Mouse (Mus musculus) MEL (cell line): Measurements from ENCODE around the gene Cyb5b. TPM values are rescaled to one million over a fixed set of nuclear protein-coding genes. Genes with fewer than 3 reads are reported as not detected.

ENCODE experiments used
- DNase-seq: peaks from one replicate; pipeline ENCODE4 v3.0.0; 2011; ENCODE audit warnings: low read depth, low spot score
- H3K27ac ChIP-seq: 2 replicates; pipeline ENCODE4 v1.5.1; 2012; ENCODE audit warnings: low read depth, mild to moderate bottlenecking, control low read depth, low read length, moderate library complexity; ENCODE audit not compliant: control insufficient read depth
- H3K27me3 ChIP-seq, 2 experiments: fragments of 150-350 bp in 1 of 2; sonication (generic) in 1 of 2; 2 replicates each; pipeline ENCODE4 v1.6.1; 2012; ENCODE audit warnings: low read length in 2 of 2, mild to moderate bottlenecking in 2 of 2, improper control_type of control experiment in 1 of 2, moderate library complexity in 1 of 2; ENCODE audit not compliant: insufficient read depth in 2 of 2, control insufficient read depth in 1 of 2
- H3K36me3 ChIP-seq, 2 experiments: 2 replicates each; pipeline ENCODE4 v1.6.1; 2012 to 2014; ENCODE audit warnings: low read length in 2 of 2, improper control_type of control experiment in 1 of 2, inconsistent platforms in 1 of 2, mild to moderate bottlenecking in 1 of 2; ENCODE audit not compliant: insufficient read depth in 2 of 2, control insufficient read depth in 1 of 2
- H3K4me1 ChIP-seq, 2 experiments: fragments of 150-350 bp in 1 of 2; sonication (generic) in 1 of 2; 2 replicates each; pipeline ENCODE4 v1.6.1; 2012; ENCODE audit warnings: low read length in 2 of 2, improper control_type of control experiment in 1 of 2, mild to moderate bottlenecking in 1 of 2; ENCODE audit not compliant: insufficient read depth in 2 of 2, control insufficient read depth in 1 of 2
- H3K4me3 ChIP-seq, 2 experiments: fragments of 150-350 bp in 1 of 2; sonication (generic) in 1 of 2; 2 replicates each; pipeline ENCODE4 v1.5.1; 2012; ENCODE audit warnings: low read depth in 2 of 2, low read length in 2 of 2, mild to moderate bottlenecking in 2 of 2, moderate library complexity in 2 of 2, control low read depth in 1 of 2, improper control_type of control experiment in 1 of 2; ENCODE audit not compliant: control insufficient read depth in 1 of 2, insufficient read depth in 1 of 2
- H3K79me2 ChIP-seq: 2 replicates; pipeline ENCODE4 v1.6.1; 2012; ENCODE audit warnings: mild to moderate bottlenecking, low read length, moderate library complexity; ENCODE audit not compliant: control insufficient read depth, poor library complexity, insufficient read depth
- H3K9ac ChIP-seq: 2 replicates; pipeline ENCODE4 v1.6.1; 2012; ENCODE audit warnings: low read depth, mild to moderate bottlenecking, control low read depth, low read length, moderate library complexity; ENCODE audit not compliant: control insufficient read depth, poor library complexity, severe bottlenecking
- H3K9me3 ChIP-seq: fragments of 150-350 bp; sonication (generic); replicated peaks from 2 replicates; pipeline ENCODE4 v1.6.1; 2012; ENCODE audit warnings: mild to moderate bottlenecking, low read length, improper control_type of control experiment, moderate library complexity; ENCODE audit not compliant: insufficient read depth
- BHLHE40 ChIP-seq: IDR thresholded peaks from 2 replicates; pipeline ENCODE4 v1.6.1; 2012; ENCODE audit warnings: low read depth, mild to moderate bottlenecking, inconsistent platforms, low read length, improper control_type of control experiment, borderline replicate concordance
- CHD1 ChIP-seq: IDR thresholded peaks from 2 replicates; pipeline ENCODE4 v1.6.1; 2012; ENCODE audit warnings: low read depth, mild to moderate bottlenecking, inconsistent platforms, low read length, improper control_type of control experiment
- CHD2 ChIP-seq: IDR thresholded peaks from 2 replicates; pipeline ENCODE4 v1.6.1; 2011; ENCODE audit warnings: low read length, improper control_type of control experiment
- CTCF ChIP-seq, 3 experiments: IDR thresholded peaks in 2 of 3; conservative IDR thresholded peaks in 1 of 3; 2 replicates each; pipeline ENCODE4 v1.5.1; 2011 to 2012; ENCODE audit warnings: low read length in 3 of 3, low read depth in 2 of 3, mild to moderate bottlenecking in 2 of 3, improper control_type of control experiment in 1 of 3, inconsistent platforms in 1 of 3, mixed read lengths in 1 of 3, moderate library complexity in 1 of 3; ENCODE audit not compliant: control insufficient read depth in 1 of 3, insufficient read depth in 1 of 3, poor library complexity in 1 of 3, severe bottlenecking in 1 of 3
- E2F4 ChIP-seq: IDR thresholded peaks from 2 replicates; pipeline ENCODE4 v1.6.1; 2011; ENCODE audit warnings: low read depth, low read length, improper control_type of control experiment, borderline replicate concordance
- EP300 ChIP-seq, 2 experiments: IDR thresholded peaks; 2 replicates each; pipeline ENCODE4 v1.6.1; 2011; ENCODE audit warnings: improper control_type of control experiment in 2 of 2, low read length in 2 of 2, low read depth in 1 of 2, mild to moderate bottlenecking in 1 of 2
- GABPA ChIP-seq: IDR thresholded peaks from 2 replicates; pipeline ENCODE4 v1.6.1; 2012; ENCODE audit warnings: low read depth, mild to moderate bottlenecking, inconsistent platforms, low read length, improper control_type of control experiment, moderate library complexity
- GATA1 ChIP-seq: IDR thresholded peaks from 2 replicates; pipeline ENCODE4 v1.6.1; 2011; ENCODE audit warnings: low read depth, low read length, improper control_type of control experiment
- HCFC1 ChIP-seq: IDR thresholded peaks from 2 replicates; pipeline ENCODE4 v1.6.1; 2012; ENCODE audit warnings: low read depth, mild to moderate bottlenecking, inconsistent platforms, low read length, improper control_type of control experiment, moderate library complexity
- MAFK ChIP-seq: IDR thresholded peaks from 2 replicates; pipeline ENCODE4 v1.6.1; 2011; ENCODE audit warnings: low read depth, mild to moderate bottlenecking, low read length, improper control_type of control experiment, borderline replicate concordance
- MEF2A ChIP-seq: IDR thresholded peaks from 2 replicates; pipeline ENCODE4 v1.6.1; 2014; ENCODE audit warnings: low read depth, mild to moderate bottlenecking, inconsistent platforms, low read length, improper control_type of control experiment; ENCODE audit not compliant: poor library complexity, insufficient replicate concordance, severe bottlenecking; ENCODE audit errors: extremely low read depth
- MXI1 ChIP-seq: IDR thresholded peaks from 2 replicates; pipeline ENCODE4 v1.6.1; 2011; ENCODE audit warnings: mild to moderate bottlenecking, low read depth, low read length, improper control_type of control experiment
- MYB ChIP-seq: IDR thresholded peaks from 2 replicates; pipeline ENCODE4 v1.6.1; 2011; ENCODE audit warnings: mild to moderate bottlenecking, low read depth, low read length, improper control_type of control experiment
- POLR2A ChIP-seq, 2 experiments: IDR thresholded peaks; 2 replicates each; pipeline ENCODE4 v1.6.1; 2011 to 2012; ENCODE audit warnings: low read length in 2 of 2, mild to moderate bottlenecking in 2 of 2, control low read depth in 1 of 2, improper control_type of control experiment in 1 of 2, low read depth in 1 of 2, moderate library complexity in 1 of 2; ENCODE audit not compliant: control insufficient read depth in 1 of 2, insufficient read depth in 1 of 2, poor library complexity in 1 of 2
- POLR2AphosphoS2 ChIP-seq: IDR thresholded peaks from 2 replicates; pipeline ENCODE4 v1.6.1; 2011; ENCODE audit warnings: low read length, improper control_type of control experiment
- RCOR1 ChIP-seq: IDR thresholded peaks from 2 replicates; pipeline ENCODE4 v1.6.1; 2012; ENCODE audit warnings: low read depth, mild to moderate bottlenecking, inconsistent platforms, low read length, improper control_type of control experiment
- SIN3A ChIP-seq: IDR thresholded peaks from 2 replicates; pipeline ENCODE4 v1.6.1; 2012; ENCODE audit warnings: low read length, improper control_type of control experiment, inconsistent platforms
- TCF12 ChIP-seq: IDR thresholded peaks from 2 replicates; pipeline ENCODE4 v1.6.1; 2014; ENCODE audit warnings: low read depth, mild to moderate bottlenecking, inconsistent platforms, low read length, improper control_type of control experiment, moderate library complexity
- ZC3H11A ChIP-seq: IDR thresholded peaks from 2 replicates; pipeline ENCODE4 v1.6.1; 2012; ENCODE audit warnings: low read depth, mild to moderate bottlenecking, inconsistent platforms, low read length, improper control_type of control experiment
- ZNF384 ChIP-seq: IDR thresholded peaks from 2 replicates; pipeline ENCODE4 v1.6.1; 2012; ENCODE audit warnings: low read depth, mild to moderate bottlenecking, inconsistent platforms, low read length, improper control_type of control experiment
- polyA plus RNA-seq, 2 experiments: library from polyadenylated mRNA; stranded (reverse) in 1 of 2; unstranded in 1 of 2; fragments of >175 nt in 1 of 2; fragments of >200 nt in 1 of 2; gene quantifications; 2 replicates each; pipeline versions ENCODE4 v1.2.1 to v1.2.4; 2012; ENCODE audit warnings: low replicate concordance in 2 of 2, low read depth in 1 of 2; ENCODE audit not compliant: insufficient read length in 2 of 2, insufficient read depth in 1 of 2, missing spikeins in 1 of 2
- total RNA-seq: library from RNA; depleted of rRNA; stranded (reverse); fragments of 300-350 nt; gene quantifications from 2 replicates; pipeline ENCODE4 v1.2.3, GENCODE M21; 2012

The Cyb5b gene
- total and polyA plus RNA-seq, 3 experiments, result 67.9 to 79.1 (median 69.4) TPM

GRCm38 (mm10) chr8:107114150-107115007, 36.1 kb upstream of the Cyb5b start (continued):
- TF ChIP-seq ZC3H11A (no peak), MAFK (no peak), BHLHE40 (no peak; the same call in 1 of the 2 replicates), GABPA (no peak), POLR2AphosphoS2 (no peak), EP300 (IDR thresholded peaks at IDR 0.05; ENCODE audit: low read depth in 1 of 2, low read length in 2 of 2) (no peak), RCOR1 (no peak), POLR2A (IDR thresholded peaks at IDR 0.05; ENCODE audit: control insufficient read depth in 1 of 2, insufficient read depth in 1 of 2, low read depth in 1 of 2, low read length in 2 of 2, poor library complexity in 1 of 2) (0 out of 4 replicates have a peak, but pooled peaks of 1 of the 2 experiments have one; percentile 28), GATA1 (peak; percentile 41; the same call in 1 of the 2 replicates), ZNF384 (peak; percentile 83), MYB (no peak), E2F4 (no peak), MXI1 (no peak; the same call in 1 of the 2 replicates), TCF12 (no peak), CHD1 (no peak), HCFC1 (no peak), MEF2A (no peak)

- peaks cover 0 to 14% of the 10 kb centered on the region in 2 experiments; a peak in 2 of 4 replicates for H3K4me1 ChIP-seq
- peak overlapping the region; percentile 27 to 69 for H3K4me3 ChIP-seq
- peaks cover 0 to 30% of the 10 kb centered on the region in 2 experiments; a peak in 2 of 4 replicates for H3K36me3 ChIP-seq
- H3K27me3 ChIP-seq, result no peaks in the 10 kb centered on the region
- DNase-seq, result no peak
- peak overlapping the region; percentile 69 for H3K9ac ChIP-seq
- H3K79me2 ChIP-seq, result no peaks in the 10 kb centered on the region
- H3K27ac ChIP-seq, result peak overlapping the region; percentile 46; the same call in 1 of the 2 replicates
- peak in 1 of 2 experiments; percentile 33; a peak in 1 of 4 replicates for TF ChIP-seq EP300 (IDR thresholded peaks at IDR 0.05; ENCODE audit: low read depth in 1 of 2, low read length in 2 of 2)
- no peak for TF ChIP-seq MAFK
- TF ChIP-seq CHD2, result no peak
- TF ChIP-seq SIN3A, result 0 out of 2 replicates have a peak, but pooled peaks have one; percentile 9
- TF ChIP-seq CTCF (IDR thresholded peaks at IDR 0.05 in 2 of 3, conservative IDR thresholded peaks at IDR 0.05 in 1 of 3; ENCODE audit: control insufficient read depth in 1 of 3, insufficient read depth in 1 of 3, low read depth in 2 of 3, low read length in 3 of 3, poor library complexity in 1 of 3, severe bottlenecking in 1 of 3), result no peak
- H3K9me3 ChIP-seq, result no peaks in the 10 kb centered on the region
Observed at GRCm38 (mm10) chr8:107115008-107115320, 35.5 kb upstream of the Cyb5b start.
